Mouse (Mus musculus) midbrain, embryonic 14.5 days (tissue): ENCODE data around the gene Tspan9. TPM values are rescaled to one million over a fixed set of nuclear protein-coding genes. Genes with fewer than 3 reads are reported as not detected.

ENCODE experiments used
- ATAC-seq: fragments of 200-750 bp; cut with Nextera tagmentation; 2 replicates; pipeline ENCODE4 v1.8.0; 2017; ENCODE audit warnings: moderate number of reproducible peaks, moderate library complexity; ENCODE audit not compliant: low FRiP score, low TSS enrichment
- DNase-seq: peaks from one replicate; pipeline ENCODE4 v3.0.0-alpha.2; 2015
- H3K27ac ChIP-seq: fragments of 300-500 bp; sonication (generic); replicated peaks from 2 replicates; pipeline ENCODE4 v1.5.1; 2014; ENCODE audit warnings: mild to moderate bottlenecking, low read depth, low read length, moderate library complexity
- H3K27me3 ChIP-seq: fragments of 300-500 bp; sonication (generic); 2 replicates; pipeline ENCODE4 v1.6.1; 2014; ENCODE audit warnings: low read length, control low read depth, mixed read lengths; ENCODE audit not compliant: control insufficient read depth, insufficient read depth
- H3K36me3 ChIP-seq: fragments of 300-500 bp; sonication (generic); 2 replicates; pipeline ENCODE4 v1.6.1; 2014; ENCODE audit warnings: low read length, control low read depth; ENCODE audit not compliant: control insufficient read depth, insufficient read depth
- H3K4me1 ChIP-seq: fragments of 300-500 bp; sonication (generic); 2 replicates; pipeline ENCODE4 v1.6.1; 2014; ENCODE audit warnings: mild to moderate bottlenecking, antibody characterized with exemption, low read length, control low read depth; ENCODE audit not compliant: control insufficient read depth, insufficient read depth
- H3K4me2 ChIP-seq: fragments of 300-500 bp; sonication (generic); 2 replicates; pipeline ENCODE4 v1.6.1; 2014; ENCODE audit warnings: mild to moderate bottlenecking, low read length, moderate library complexity
- H3K4me3 ChIP-seq: fragments of 300-500 bp; sonication (generic); replicated peaks from 2 replicates; pipeline ENCODE4 v1.5.1; 2014; ENCODE audit warnings: low read depth, low read length
- H3K9ac ChIP-seq: fragments of 300-500 bp; sonication (generic); replicated peaks from 2 replicates; pipeline ENCODE4 v1.6.1; 2014; ENCODE audit warnings: mild to moderate bottlenecking, low read length, moderate library complexity
- H3K9me3 ChIP-seq: fragments of 300-500 bp; sonication (generic); 2 replicates; pipeline ENCODE4 v1.6.1; 2016; ENCODE audit warnings: low read length, control low read depth, mixed read lengths; ENCODE audit not compliant: control insufficient read depth
- WGBS: fragments of 180-500 bp; shearing (Covaris S2); extraction: QIAGEN DNeasy Blood & Tissue Kit; methylation state at CpG from one replicate; pipeline ENCODE4 v1.1.7; 2014; 5-methylcytosine and 5-hydroxymethylcytosine counted together
- polyA plus RNA-seq: library from polyadenylated mRNA; unstranded; fragments of >200 nt; fragmentation: Nextera tagmentation; extraction: Ambion mirVana; gene quantifications from 2 replicates; pipeline ENCODE4 v1.2.1, GENCODE M21; 2014

The Tspan9 gene
- polyA plus RNA-seq, 1 experiment from 2014 or later = 31.1 TPM

- ATAC-seq = peak; percentile 65; the same call in 1 of the 2 replicates
- WGBS = 59% methylated on average over 9 of the region's 9 CpGs
- no peak overlapping the region for H3K4me2 ChIP-seq
- no peak overlapping the region for H3K4me3 ChIP-seq
- no peak overlapping the region for H3K27ac ChIP-seq
- peak; percentile 91 for DNase-seq
- no peaks in the 10 kb centered on the region for H3K27me3 ChIP-seq
- no peaks in the 10 kb centered on the region for H3K4me1 ChIP-seq
- H3K9me3 ChIP-seq = no peaks in the 10 kb centered on the region
- no peaks in the 10 kb centered on the region for H3K36me3 ChIP-seq
- no peak overlapping the region for H3K9ac ChIP-seq
These were observed 197.7 kb downstream of the Tspan9 start for GRCm38 (mm10) chr6:127945725-127946124.

GRCm38 (mm10) chr6:127942421-127942820 lies 201.0 kb downstream of the Tspan9 start:
- H3K9ac ChIP-seq = no peak overlapping the region
- H3K4me2 ChIP-seq = no peak overlapping the region

GRCm38 (mm10) chr6:127935105-127935504 lies 208.3 kb downstream of the Tspan9 start:
- Histone ChIP-seq H3K9me3 (no peaks in the 10 kb centered on the region), H3K27me3 (no peaks in the 10 kb centered on the region), H3K27ac (no peak overlapping the region), H3K9ac (no peak overlapping the region), H3K4me1 (no peaks in the 10 kb centered on the region), H3K4me2 (no peak overlapping the region), H3K36me3 (no peaks in the 10 kb centered on the region), H3K4me3 (no peak overlapping the region)
- DNase-seq (no peak), ATAC-seq (no peak)
- WGBS = 77% methylated on average over 3 of the region's 3 CpGs

More at GRCm38 (mm10) chr6:127942421-127942820, 201.0 kb downstream of the Tspan9 start:
- no peaks in the 10 kb centered on the region for H3K27me3 ChIP-seq
- DNase-seq (no peak), ATAC-seq (no peak)
- no peak overlapping the region for H3K27ac ChIP-seq
- no peaks in the 10 kb centered on the region for H3K4me1 ChIP-seq
- WGBS = 87% methylated on average over 8 of the region's 8 CpGs
- no peaks in the 10 kb centered on the region for H3K9me3 ChIP-seq
- no peaks in the 10 kb centered on the region for H3K36me3 ChIP-seq
- no peak overlapping the region for H3K4me3 ChIP-seq

- H3K9me3 ChIP-seq = no peaks in the 10 kb centered on the region
- DNase-seq (no peak), ATAC-seq (no peak)
- no peaks in the 10 kb centered on the region for H3K27me3 ChIP-seq
- no peak overlapping the region for H3K27ac ChIP-seq
- no peak overlapping the region for H3K9ac ChIP-seq
- WGBS = 83% methylated on average over 5 of the region's 5 CpGs
- no peak overlapping the region for H3K4me2 ChIP-seq
- no peaks in the 10 kb centered on the region for H3K36me3 ChIP-seq
- H3K4me1 ChIP-seq = no peaks in the 10 kb centered on the region
- H3K4me3 ChIP-seq = no peak overlapping the region
These were observed 209.6 kb downstream of the Tspan9 start for GRCm38 (mm10) chr6:127933841-127934240.

GRCm38 (mm10) chr6:127932697-127933096 lies 210.7 kb downstream of the Tspan9 start:
- Histone ChIP-seq H3K9ac (no peak overlapping the region), H3K27me3 (no peaks in the 10 kb centered on the region), H3K36me3 (no peaks in the 10 kb centered on the region), H3K4me3 (no peak overlapping the region), H3K4me1 (no peaks in the 10 kb centered on the region), H3K4me2 (no peak overlapping the region), H3K27ac (no peak overlapping the region), H3K9me3 (no peaks in the 10 kb centered on the region)
- DNase-seq (no peak), ATAC-seq (no peak)
- WGBS = 75% methylated on average over 5 of the region's 5 CpGs

GRCm38 (mm10) chr6:127928682-127929081 lies 214.7 kb downstream of the Tspan9 start:
- H3K4me1 ChIP-seq = no peaks in the 10 kb centered on the region
- 69% methylated on average over 5 of the region's 5 CpGs for WGBS
- no peak for DNase-seq
- no peak overlapping the region for H3K4me2 ChIP-seq
- no peak overlapping the region for H3K4me3 ChIP-seq
- no peaks in the 10 kb centered on the region for H3K27me3 ChIP-seq
- no peak overlapping the region for H3K9ac ChIP-seq
- ATAC-seq = no peak
- no peaks in the 10 kb centered on the region for H3K9me3 ChIP-seq
- H3K36me3 ChIP-seq = no peaks in the 10 kb centered on the region
- H3K27ac ChIP-seq = no peak overlapping the region

- H3K9me3 ChIP-seq = no peaks in the 10 kb centered on the region
- no peak overlapping the region for H3K4me3 ChIP-seq
- no peak for DNase-seq
- H3K36me3 ChIP-seq = no peaks in the 10 kb centered on the region
- no peak overlapping the region for H3K27ac ChIP-seq
- no peak for ATAC-seq
- no peaks in the 10 kb centered on the region for H3K4me1 ChIP-seq
- 67% methylated on average over 9 of the region's 9 CpGs for WGBS
- H3K9ac ChIP-seq = no peak overlapping the region
- no peak overlapping the region for H3K4me2 ChIP-seq
- H3K27me3 ChIP-seq = no peaks in the 10 kb centered on the region
These were observed 217.5 kb downstream of the Tspan9 start for GRCm38 (mm10) chr6:127925915-127926314.

- Histone ChIP-seq H3K36me3 (no peaks in the 10 kb centered on the region), H3K9me3 (no peaks in the 10 kb centered on the region), H3K9ac (no peak overlapping the region), H3K4me2 (no peak overlapping the region), H3K27me3 (no peaks in the 10 kb centered on the region), H3K27ac (no peak overlapping the region), H3K4me1 (no peaks in the 10 kb centered on the region), H3K4me3 (no peak overlapping the region)
- WGBS = 69% methylated on average over 6 of the region's 6 CpGs
- DNase-seq (no peak), ATAC-seq (no peak)
These were observed 218.6 kb downstream of the Tspan9 start for GRCm38 (mm10) chr6:127924750-127925149.

GRCm38 (mm10) chr6:127923296-127923695 lies 220.1 kb downstream of the Tspan9 start:
- Histone ChIP-seq H3K36me3 (no peaks in the 10 kb centered on the region), H3K4me3 (no peak overlapping the region), H3K4me2 (no peak overlapping the region), H3K27me3 (no peaks in the 10 kb centered on the region), H3K9me3 (no peaks in the 10 kb centered on the region), H3K4me1 (no peaks in the 10 kb centered on the region), H3K9ac (no peak overlapping the region), H3K27ac (no peak overlapping the region)
- ATAC-seq (no peak), DNase-seq (no peak)
- 88% methylated on average over 9 of the region's 9 CpGs for WGBS
